Mouse (Mus musculus) thymus, postnatal 14 days (tissue): ENCODE measurements around the gene Terb2.
A peak's percentile ranks its signal among the peaks of the same experiment; 100 is the strongest.
"Not testable (repeated sequence)": the region's sequence is repeated elsewhere in the genome, so short reads cannot be mapped to it uniquely, and the experiment has no call there.

Experiments used
- DNase-seq: peaks from one replicate; pipeline ENCODE4 v3.0.0; 2021

Gene Terb2

DNA sequence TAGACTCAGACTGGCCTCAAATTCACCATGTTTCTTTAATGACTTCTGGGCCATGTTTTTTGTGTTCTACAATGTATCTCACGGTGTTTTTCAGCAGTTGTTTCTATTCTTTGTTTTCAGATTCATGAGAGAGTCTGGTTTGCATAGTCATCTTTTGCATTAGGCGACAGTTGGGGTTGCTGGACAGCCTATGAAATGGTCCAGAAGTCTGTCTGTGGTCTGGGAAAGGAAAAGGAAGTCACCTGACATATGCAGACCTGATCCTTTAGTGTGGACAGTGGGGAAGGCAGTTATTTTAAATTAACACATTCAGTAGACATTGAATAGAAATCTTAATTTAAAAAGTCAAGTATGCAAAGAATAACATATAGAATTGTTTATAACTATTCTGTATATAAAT lies 23.5 kb upstream of the Terb2 start:
- no peak for DNase-seq

DNA sequence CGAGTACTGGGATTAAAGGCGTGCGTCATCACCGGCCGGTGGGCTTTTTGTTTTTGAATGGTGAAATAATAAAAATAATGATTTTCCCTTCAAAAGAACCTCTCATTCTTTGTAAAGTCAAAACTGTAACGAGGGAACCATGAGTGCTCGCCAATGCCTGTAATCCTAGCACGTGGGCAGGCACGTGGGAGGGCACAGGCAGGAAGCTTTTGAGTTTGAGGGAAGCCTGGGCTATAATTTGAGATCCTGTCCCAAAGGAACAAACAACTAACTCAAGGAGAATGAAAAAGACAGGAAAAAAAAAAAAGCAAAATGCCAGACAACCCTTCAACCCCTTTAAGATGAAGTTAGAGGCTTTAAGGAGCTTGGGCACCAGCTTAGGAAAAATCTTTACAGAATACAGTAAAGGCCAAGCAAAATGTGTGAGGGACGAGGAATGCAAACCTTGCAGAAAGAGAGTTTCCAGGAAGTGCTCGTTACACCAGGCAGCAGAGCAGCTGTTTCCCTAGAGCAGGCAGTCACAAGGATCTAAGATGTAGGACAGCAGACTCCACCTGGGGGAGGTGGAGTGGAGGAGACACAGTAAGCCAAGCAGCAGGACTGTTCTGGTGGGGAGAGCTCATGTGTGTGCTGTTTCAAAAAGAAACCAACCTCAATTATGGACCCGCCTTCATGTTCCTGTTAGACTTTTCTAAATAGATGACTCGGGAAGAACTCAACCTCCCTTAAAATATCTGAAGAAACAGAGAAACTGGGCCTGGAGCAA lies 22.5 kb upstream of the Terb2 start:
- peak; percentile 37 for DNase-seq

GRCm38 (mm10) chr2:122164293-122164692 lies 21.8 kb upstream of the Terb2 start:
- DNase-seq, result no peak

- DNase-seq, result no peak
Observed at GRCm38 (mm10) chr2:122171292-122171691, 14.8 kb upstream of the Terb2 start.

DNA sequence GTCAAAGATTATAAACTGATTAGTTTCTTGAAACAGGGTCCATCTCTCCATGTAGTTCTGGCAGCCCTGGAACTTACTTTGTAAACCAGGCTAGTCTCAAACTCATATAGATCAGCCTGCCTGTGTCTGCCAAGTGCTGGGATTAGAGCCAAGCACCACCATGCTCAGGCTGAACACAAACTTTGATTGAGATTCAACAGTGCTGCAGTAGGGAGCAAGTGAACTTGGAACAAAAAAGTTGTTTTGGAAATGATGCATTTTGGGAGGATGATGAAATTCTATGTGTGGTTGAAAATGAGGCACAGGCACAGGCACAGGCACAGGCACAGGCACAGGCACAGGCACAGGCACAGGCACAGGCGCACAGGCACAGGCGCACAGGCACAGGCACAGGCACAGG lies 13.9 kb upstream of the Terb2 start:
- no peak for DNase-seq

- DNase-seq, result peak; percentile 49
Observed at GRCm38 (mm10) chr2:122180051-122180822, 5.8 kb upstream of the Terb2 start.

GRCm38 (mm10) chr2:122185086-122185485 lies 986 bp upstream of the Terb2 start:
- no peak for DNase-seq

GRCm38 (mm10) chr2:122186751-122187150 lies 679 bp downstream of the Terb2 start:
- no peak for DNase-seq

- DNase-seq, result no peak
Observed at GRCm38 (mm10) chr2:122191849-122192248, 5.8 kb downstream of the Terb2 start.

DNA sequence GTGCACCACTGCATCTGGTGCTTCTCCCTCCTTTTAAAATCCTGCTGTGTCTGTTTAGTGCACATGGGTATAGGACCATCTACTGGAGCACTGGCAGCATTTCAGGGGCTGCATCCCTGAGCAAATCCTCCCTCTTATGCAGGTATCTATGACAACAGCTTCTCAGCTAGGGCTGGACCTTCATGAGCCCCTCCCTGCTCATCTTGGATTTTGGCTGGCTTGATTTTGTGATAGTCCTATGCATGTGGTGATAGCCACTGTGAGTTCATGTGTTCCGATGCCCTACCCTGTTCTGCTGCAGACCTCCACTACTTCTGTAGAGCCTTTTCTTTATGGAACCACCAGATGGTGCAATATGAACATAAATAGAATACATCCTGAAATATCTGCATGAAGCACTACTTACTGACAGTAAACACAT lies 8.4 kb downstream of the Terb2 start:
- no peak for DNase-seq

DNA sequence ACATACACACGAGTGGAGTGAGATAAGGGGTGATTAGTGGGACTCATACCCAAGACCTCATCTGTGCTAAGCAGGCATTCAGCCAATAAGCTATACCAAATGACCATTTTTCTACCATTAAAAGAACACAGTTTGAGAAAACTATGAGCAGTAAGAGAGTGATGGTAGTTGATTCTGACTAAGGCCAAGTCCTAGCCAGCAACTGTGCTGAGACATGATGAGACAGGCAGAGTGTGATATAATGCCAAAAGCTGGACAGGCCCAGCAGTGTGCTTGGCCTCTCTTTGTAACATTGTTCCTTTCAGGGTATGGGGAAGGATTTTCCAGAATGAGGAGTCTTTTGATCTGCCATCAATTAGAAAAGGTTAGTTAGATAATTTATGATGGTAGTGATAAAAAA lies 15.4 kb downstream of the Terb2 start:
- DNase-seq, result no peak

DNA sequence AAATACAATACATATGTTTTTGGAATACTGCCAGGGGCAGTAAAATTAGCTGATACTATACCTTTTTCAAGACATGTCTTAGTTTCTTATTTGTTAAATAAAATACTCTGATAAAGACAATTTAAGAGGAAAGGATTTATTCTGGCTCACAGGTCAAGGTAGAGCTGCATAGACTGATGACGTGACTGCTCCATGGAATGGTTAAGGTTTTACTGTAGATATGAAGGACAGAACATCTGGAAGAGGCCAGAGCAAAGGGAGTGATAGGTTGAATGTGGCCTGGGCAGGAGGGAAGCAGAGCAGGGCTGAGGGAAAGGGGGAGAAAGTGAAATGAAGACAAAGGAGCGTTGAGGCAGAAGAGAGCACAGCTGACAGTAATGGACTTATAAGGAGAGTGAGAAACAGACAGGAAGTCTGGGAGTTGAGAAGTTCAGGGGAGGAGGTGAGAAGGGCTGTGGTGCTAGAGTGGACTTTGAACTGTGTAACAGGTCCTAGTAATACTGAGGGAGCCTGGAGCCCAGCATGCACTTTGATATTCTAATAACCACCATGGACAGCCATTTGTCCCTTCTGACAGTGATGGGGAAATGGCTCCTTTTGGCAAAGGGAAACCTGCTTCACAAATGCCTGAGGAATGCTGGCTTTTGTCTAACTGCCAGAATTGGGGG lies 20.5 kb downstream of the Terb2 start:
- DNase-seq, result no peak

- no peak for DNase-seq
Observed at GRCm38 (mm10) chr2:122210534-122211228, 24.6 kb downstream of the Terb2 start.

DNA sequence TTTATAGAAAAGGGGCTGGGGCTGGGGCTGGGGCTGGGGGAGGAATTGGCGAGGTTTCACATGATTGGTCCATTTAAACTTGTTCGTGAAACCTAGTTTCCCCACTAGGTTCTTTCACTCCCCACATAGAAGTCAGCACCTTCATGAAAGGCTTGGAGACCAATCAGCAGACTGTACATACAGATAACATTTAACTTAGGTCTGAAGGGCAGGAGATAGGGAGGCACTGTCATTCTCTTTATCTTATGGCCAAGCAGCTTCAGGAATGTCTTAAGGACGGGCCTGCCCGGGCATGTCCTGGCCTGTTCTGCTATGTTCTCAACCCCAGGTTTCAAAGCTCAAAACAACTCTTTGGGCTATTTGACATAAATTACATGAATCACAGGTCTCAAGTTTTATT lies 31.0 kb downstream of the Terb2 start:
- DNase-seq, result not testable (repeated sequence)

DNA sequence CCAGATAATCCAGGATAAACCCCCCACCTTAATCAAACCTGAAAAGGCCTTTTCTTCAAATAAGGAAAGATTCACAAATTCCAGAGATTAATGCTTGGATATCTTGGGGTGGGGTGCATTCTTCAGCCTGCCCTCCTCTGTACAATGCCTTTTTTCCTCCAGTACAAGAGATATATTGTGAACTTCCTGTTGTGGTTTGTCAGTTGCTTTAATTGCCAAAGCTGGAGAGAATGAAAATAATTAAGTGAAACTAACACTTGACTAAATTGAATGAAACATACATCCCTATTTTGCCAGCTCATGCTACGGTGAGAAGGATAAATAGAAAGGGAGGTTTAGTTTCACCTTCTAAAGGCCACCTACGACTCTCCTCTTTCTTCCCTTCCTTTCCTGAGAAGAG lies 32.2 kb downstream of the Terb2 start:
- no peak for DNase-seq

DNA sequence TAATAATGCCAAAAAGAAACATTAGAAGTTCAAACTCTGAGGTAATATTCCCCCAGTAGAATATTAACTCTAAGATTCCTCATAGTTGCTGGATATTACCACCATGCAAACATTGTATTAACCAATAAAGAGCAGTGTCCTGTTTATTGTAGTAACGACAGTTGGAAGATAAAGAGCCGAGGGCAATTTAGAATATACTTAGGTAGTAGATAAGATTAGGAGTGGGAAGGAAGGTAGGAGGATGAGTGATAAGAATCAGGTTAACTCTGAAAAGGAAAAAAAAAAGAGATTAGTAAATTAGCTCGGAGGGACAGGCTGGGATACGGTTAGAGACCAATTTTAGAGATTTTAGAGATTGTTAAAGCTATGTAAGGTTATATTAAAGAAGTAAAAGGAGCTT lies 35.3 kb downstream of the Terb2 start:
- DNase-seq, result no peak

GRCm38 (mm10) chr2:122221798-122222197 lies 35.7 kb downstream of the Terb2 start:
- DNase-seq, result no peak

DNA sequence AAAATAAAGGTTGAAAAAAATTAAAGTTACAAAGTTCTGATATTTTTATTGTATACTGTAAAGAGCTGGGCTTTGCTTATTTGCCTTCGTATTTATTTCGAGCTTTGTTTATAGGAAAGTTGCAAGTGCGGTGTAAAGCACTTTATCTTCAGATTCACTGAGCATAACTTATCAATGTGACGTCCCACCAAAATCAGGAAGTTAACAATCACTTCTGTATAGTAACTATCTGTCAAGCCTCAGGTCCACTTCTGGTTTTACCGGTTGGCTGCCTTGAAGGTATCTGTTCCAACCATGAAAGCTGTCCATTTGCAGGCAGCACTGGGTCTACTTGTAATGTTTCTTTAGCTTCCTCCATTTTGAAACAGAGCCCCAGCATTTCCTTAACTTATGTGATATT lies 36.2 kb downstream of the Terb2 start:
- DNase-seq, result no peak

DNA sequence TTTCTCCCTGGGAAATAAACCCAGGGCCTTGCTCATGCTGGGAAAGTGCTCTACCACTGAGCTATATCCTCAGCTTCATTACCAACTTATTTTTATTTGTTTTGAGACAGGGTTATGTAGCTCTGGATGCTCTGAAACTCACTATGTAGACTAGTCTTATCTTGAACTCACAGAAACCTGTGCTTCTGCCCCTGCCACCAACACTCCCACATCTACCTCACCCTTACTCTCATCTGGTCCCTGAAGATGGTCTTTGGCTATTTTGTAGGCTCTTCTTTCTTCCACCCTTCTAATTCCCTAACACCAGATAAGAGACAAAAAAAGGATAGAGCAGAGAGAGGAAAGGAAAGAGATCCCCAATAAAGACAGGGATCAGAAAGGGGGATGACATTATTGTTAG lies 37.6 kb downstream of the Terb2 start:
- DNase-seq, result no peak

DNA sequence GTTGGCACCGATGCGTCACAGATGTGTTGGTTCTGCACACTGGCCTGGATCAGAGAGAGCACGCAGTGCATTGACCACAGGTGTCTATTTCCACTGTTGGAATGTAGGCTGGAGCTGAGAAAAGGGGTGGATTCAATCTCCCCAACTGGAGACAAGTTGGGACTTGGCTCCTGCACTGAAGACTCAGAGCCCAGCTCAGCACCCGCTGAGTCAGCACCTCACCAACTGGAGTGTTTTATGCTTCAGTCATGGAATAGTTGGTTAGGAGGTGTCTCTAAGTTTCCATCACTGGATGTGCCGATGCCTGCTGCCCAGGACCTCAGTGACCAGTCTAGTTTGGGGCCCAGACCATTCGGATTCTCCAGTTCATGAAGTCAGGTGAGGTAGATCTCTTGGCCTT lies 44.3 kb downstream of the Terb2 start:
- no peak for DNase-seq

DNA sequence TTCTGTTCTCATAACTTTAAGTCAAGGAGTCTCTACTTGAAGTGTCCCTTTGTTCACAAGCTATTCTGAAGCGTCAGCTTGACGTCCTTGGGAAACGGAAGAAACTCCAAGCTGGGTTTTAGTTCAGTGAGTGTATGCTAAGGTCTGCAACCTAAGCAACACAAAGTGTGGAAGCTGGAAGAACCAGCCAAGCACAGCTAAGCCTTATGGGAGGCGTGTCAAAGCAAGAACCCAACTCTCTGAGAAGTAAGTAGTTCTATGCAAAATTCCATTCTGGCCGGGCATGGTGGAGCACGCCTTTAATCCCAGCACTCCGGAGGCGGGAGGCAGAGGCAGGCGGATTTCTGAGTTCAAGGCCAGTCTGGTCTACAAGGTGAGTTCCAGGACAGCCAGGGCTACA lies 45.5 kb downstream of the Terb2 start:
- no peak for DNase-seq

GRCm38 (mm10) chr2:122233341-122233740 lies 47.3 kb downstream of the Terb2 start:
- no peak for DNase-seq
